Mouse (Mus musculus) cortical plate, adult 2 months (tissue): ENCODE data around the gene Aff3.

Experiments used
- CTCF ChIP-seq: fragments of 200-500 bp; IDR thresholded peaks from 2 replicates; pipeline ENCODE4 v1.5.1; 2011; ENCODE audit warnings: mild to moderate bottlenecking, control low read depth, low read length; ENCODE audit not compliant: insufficient read depth; ENCODE audit errors: extremely low read depth
- POLR2A ChIP-seq: fragments of 200-500 bp; IDR thresholded peaks from 2 replicates; pipeline ENCODE4 v1.6.1; 2011; ENCODE audit warnings: mild to moderate bottlenecking, low read length, control low read depth; ENCODE audit not compliant: insufficient read depth; ENCODE audit errors: extremely low read depth

- TF ChIP-seq POLR2A (no peak), CTCF (no peak)
These were observed 176.0 kb downstream of the Aff3 start for GRCm38 (mm10) chr1:38488667-38489210.
